ENCODE assay signal across 9 mouse cellular contexts in the genomic region with DNA sequence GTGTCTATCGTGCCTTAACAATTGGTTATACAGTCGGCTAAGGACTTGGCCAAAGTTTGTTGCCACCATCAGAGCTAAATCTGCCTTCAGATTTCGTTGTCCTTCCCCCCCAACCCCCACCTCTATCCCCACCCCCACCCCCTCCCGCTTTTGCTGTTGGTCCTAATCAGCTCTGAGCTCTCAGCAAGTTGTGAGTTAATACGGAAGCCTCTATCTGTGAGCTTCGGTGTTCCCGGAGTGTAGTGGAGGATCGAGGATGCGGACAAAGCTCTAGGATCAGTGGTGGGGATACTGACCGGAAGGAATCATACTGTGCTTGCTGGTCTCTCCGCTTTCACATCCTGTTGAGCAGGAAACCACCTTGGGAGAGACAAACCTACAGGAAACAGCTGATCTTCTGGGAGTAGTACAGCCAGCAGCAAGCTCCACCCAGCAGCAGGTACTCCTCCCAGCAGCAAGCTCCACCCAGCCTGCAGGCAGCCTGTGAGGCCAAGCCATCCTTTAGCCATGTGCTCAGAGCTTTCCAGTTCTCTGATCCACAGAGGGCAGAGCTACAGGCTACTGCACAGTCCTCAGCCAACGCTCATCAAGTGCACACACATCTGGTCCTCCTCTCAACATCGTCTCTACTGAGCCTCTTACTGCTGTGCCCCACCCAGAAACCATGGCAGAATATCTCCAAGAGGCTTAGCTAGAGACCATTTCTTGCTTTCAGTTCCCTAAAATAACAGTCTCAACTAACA. TPM values are rescaled to one million over a fixed set of nuclear protein-coding genes. Genes with fewer than 3 reads are reported as not detected.
DNase-seq lines count a peak whose midpoint lies in the region; ATAC-seq and TF ChIP-seq lines count a peak whose summit lies in the region.
"Had no signal": no experiment of that assay in that cellular context is flagged by ENCODE, and none has a peak within 500 bp of the region (broad histone marks: within the 10 kb centered on the region; RNA-seq: fewer than 3 reads in every experiment).

No protein-coding gene starts in this region.

- no peak for DNase-seq in hindbrain, postnatal 0 days (ENCODE audit: low spot score)
- DNase-seq in lung, postnatal 10 days = peak; percentile 65
- DNase-seq in thymus, adult 2 months = peak; percentile 63
- DNase-seq in ovary, postnatal 36 days (ENCODE audit: low spot score) = no peak
- DNase-seq in Muller cell, postnatal 12 days (ENCODE audit: inconsistent ontology term) = no peak

- no peak overlapping the region for H3K4me2 ChIP-seq in hindbrain, postnatal 0 days (ENCODE audit: low read depth, low read length)
- no peak overlapping the region for H3K4me2 ChIP-seq in hindbrain, embryonic 16.5 days (ENCODE audit: low read length)
- H3K4me2 ChIP-seq: neural tube, embryonic 13.5 days had no signal

- peak; percentile 43; the same call in 1 of the 2 replicates for ATAC-seq in hindbrain, postnatal 0 days
- no peak for ATAC-seq in hindbrain, embryonic 16.5 days
- ATAC-seq in erythroblast, adult 5-6 weeks (replicated peaks; ENCODE audit: low FRiP score, poor library complexity, severe bottlenecking) = peak; percentile 99
- peak; percentile 98 for ATAC-seq in inflammation-experienced regulatory T-cells, adult 6 months

- no peak overlapping the region for H3K4me3 ChIP-seq in hindbrain, postnatal 0 days (ENCODE audit: low read length)
- H3K4me3 ChIP-seq in hindbrain, embryonic 16.5 days (ENCODE audit: low read length) = no peak overlapping the region
- H3K4me3 ChIP-seq in thymus, adult 2 months (ENCODE audit: control insufficient read depth, insufficient read depth, low read length) = peak overlapping the region; percentile 64
- H3K4me3 ChIP-seq: neural tube, embryonic 13.5 days had no signal

- no peaks in the 10 kb centered on the region for H3K36me3 ChIP-seq in hindbrain, postnatal 0 days (ENCODE audit: insufficient read depth, low read length)
- no peaks in the 10 kb centered on the region for H3K36me3 ChIP-seq in hindbrain, embryonic 16.5 days (ENCODE audit: control insufficient read depth, insufficient read depth, low read length)
- no peaks in the 10 kb centered on the region for H3K36me3 ChIP-seq in thymus, adult 2 months (ENCODE audit: control insufficient read depth, insufficient read depth, low read length)
- H3K36me3 ChIP-seq: neural tube, embryonic 13.5 days had no signal

- no peaks in the 10 kb centered on the region for H3K4me1 ChIP-seq in hindbrain, postnatal 0 days (ENCODE audit: insufficient read depth, low read length)
- H3K4me1 ChIP-seq in hindbrain, embryonic 16.5 days (ENCODE audit: control insufficient read depth, insufficient read depth, low read depth, low read length) = no peaks in the 10 kb centered on the region
- H3K4me1 ChIP-seq in thymus, adult 2 months (replicated peaks; ENCODE audit: control insufficient read depth, insufficient read depth, low read length) = peaks cover 3% of the 10 kb centered on the region
- H3K4me1 ChIP-seq: neural tube, embryonic 13.5 days had no signal

- H3K9me3 ChIP-seq in hindbrain, postnatal 0 days (ENCODE audit: low read length) = no peaks in the 10 kb centered on the region
- no peaks in the 10 kb centered on the region for H3K9me3 ChIP-seq in hindbrain, embryonic 16.5 days (ENCODE audit: control insufficient read depth, low read length)
- H3K9me3 ChIP-seq: neural tube, embryonic 13.5 days had no signal

- TF ChIP-seq CTCF in hindbrain, postnatal 0 days (IDR thresholded peaks at IDR 0.05; ENCODE audit: low read depth) = no peak
- TF ChIP-seq CTCF in thymus, adult 2 months (IDR thresholded peaks at IDR 0.05; ENCODE audit: borderline replicate concordance, control insufficient read depth, extremely low read depth, insufficient read depth, low read length, poor library complexity) = no peak

- WGBS in hindbrain, postnatal 0 days = 67% methylated on average over 13 of the region's 13 CpGs
- WGBS in hindbrain, embryonic 16.5 days = 67% methylated on average over 13 of the region's 13 CpGs
- 9% methylated on average over 13 of the region's 13 CpGs for WGBS in thymus, adult 2 months

- no peak overlapping the region for H3K9ac ChIP-seq in hindbrain, postnatal 0 days (replicated peaks; ENCODE audit: low read length)
- no peak overlapping the region for H3K9ac ChIP-seq in hindbrain, embryonic 16.5 days (ENCODE audit: low read depth, low read length)
- H3K9ac ChIP-seq: neural tube, embryonic 13.5 days had no signal

- no peaks in the 10 kb centered on the region for H3K27me3 ChIP-seq in hindbrain, postnatal 0 days (ENCODE audit: insufficient read depth, low read length)
- H3K27me3 ChIP-seq in hindbrain, embryonic 16.5 days (replicated peaks; ENCODE audit: control insufficient read depth, insufficient read depth, low read length) = no peaks in the 10 kb centered on the region
- no peaks in the 10 kb centered on the region for H3K27me3 ChIP-seq in thymus, adult 2 months (ENCODE audit: control insufficient read depth, insufficient read depth, low read length)
- H3K27me3 ChIP-seq: neural tube, embryonic 13.5 days had no signal

- no peak overlapping the region for H3K27ac ChIP-seq in hindbrain, postnatal 0 days
- no peak overlapping the region for H3K27ac ChIP-seq in hindbrain, embryonic 16.5 days (ENCODE audit: low read depth, low read length)
- no peak overlapping the region; the same call in 1 of the 2 replicates for H3K27ac ChIP-seq in thymus, adult 2 months (ENCODE audit: control insufficient read depth, insufficient read depth, low read length)
- H3K27ac ChIP-seq: neural tube, embryonic 13.5 days had no signal

- TF ChIP-seq POLR2A in thymus, adult 2 months (IDR thresholded peaks at IDR 0.05; ENCODE audit: control insufficient read depth, extremely low read depth, insufficient read depth, low read length, poor library complexity) = no peak

RNA-seq across cellular contexts. Expression of gene Dpp4, which starts 28.9 kb away (rescaled TPM):
- 2.2 and 5.0 TPM in 2 replicates for total RNA-seq in hindbrain, postnatal 0 days (2014; rRNA removed)
- polyA plus RNA-seq in hindbrain, postnatal 0 days (2015; fragmentation: Nextera tagmentation; extraction: Ambion mirVana) = 2.3 and 3.2 TPM in 2 replicates
- 2.0 and 2.5 TPM in 2 replicates for polyA plus RNA-seq in hindbrain, embryonic 16.5 days (2015; fragmentation: Nextera tagmentation; extraction: Ambion mirVana)
- total RNA-seq in erythroblast, adult 5-6 weeks (2015; ENCODE audit: low replicate concordance) = 2.5 and 3.3 TPM in 2 replicates
- 2.6 and 3.2 TPM in 2 replicates for total RNA-seq in erythroblast, adult 5-6 weeks (2017; ENCODE audit: low replicate concordance)
- polyA plus RNA-seq in inflammation-experienced regulatory T-cells, adult 6 months (2017; shearing (Covaris generic)) = 100 to 1,000 TPM in 2 of 3 experiments, 10 to 100 TPM in 1; 56.6 to 101 (median 101) TPM
- 20.0 and 23.5 TPM in 2 replicates for polyA plus RNA-seq in thymus, adult 2 months (2012; rRNA removed)

RNA-seq across cellular contexts. Expression of gene Gcg, which starts 42.5 kb away (rescaled TPM):
- total RNA-seq in hindbrain, postnatal 0 days (2014; rRNA removed) = 0.29 and 0.42 TPM in 2 replicates
- polyA plus RNA-seq in hindbrain, postnatal 0 days (2015; fragmentation: Nextera tagmentation; extraction: Ambion mirVana) = 1.1 and 1.9 TPM in 2 replicates
- 0.24 TPM in 2 replicates for polyA plus RNA-seq in hindbrain, embryonic 16.5 days (2015; fragmentation: Nextera tagmentation; extraction: Ambion mirVana)
- total RNA-seq in erythroblast, adult 5-6 weeks (2015; ENCODE audit: low replicate concordance) = 3.3 TPM in 1 of 2 replicates, not detected in the other
- total RNA-seq in erythroblast, adult 5-6 weeks (2017; ENCODE audit: low replicate concordance) = not detected in 2 replicates
- 10 to 100 TPM in 1 of 3 experiments, not detected in 2; 13.2 TPM for polyA plus RNA-seq in inflammation-experienced regulatory T-cells, adult 6 months (2017; shearing (Covaris generic))
- polyA plus RNA-seq in thymus, adult 2 months (2012; rRNA removed) = 0.44 and 1.1 TPM in 2 replicates
- polyA plus RNA-seq: neural tube, embryonic 13.5 days had no signal

Comparison
In these comparisons a context has a peak if more than half of its experiments do, and no peak if none do; other contexts are left out.
1. DNase-seq: peak in lung, postnatal 10 days (single experiment) and thymus, adult 2 months (single experiment); none in hindbrain, postnatal 0 days (single experiment), ovary, postnatal 36 days (single experiment) and Muller cell, postnatal 12 days (single experiment).